Mouse (Mus musculus): ENCODE results near the gene Plekho2. TPM values are rescaled to one million over a fixed set of nuclear protein-coding genes. Genes with fewer than 3 reads are reported as not detected.

Plekho2 gene
- polyA plus RNA-seq, 1 experiment from 2014 or later, result 37.2 TPM

DNA sequence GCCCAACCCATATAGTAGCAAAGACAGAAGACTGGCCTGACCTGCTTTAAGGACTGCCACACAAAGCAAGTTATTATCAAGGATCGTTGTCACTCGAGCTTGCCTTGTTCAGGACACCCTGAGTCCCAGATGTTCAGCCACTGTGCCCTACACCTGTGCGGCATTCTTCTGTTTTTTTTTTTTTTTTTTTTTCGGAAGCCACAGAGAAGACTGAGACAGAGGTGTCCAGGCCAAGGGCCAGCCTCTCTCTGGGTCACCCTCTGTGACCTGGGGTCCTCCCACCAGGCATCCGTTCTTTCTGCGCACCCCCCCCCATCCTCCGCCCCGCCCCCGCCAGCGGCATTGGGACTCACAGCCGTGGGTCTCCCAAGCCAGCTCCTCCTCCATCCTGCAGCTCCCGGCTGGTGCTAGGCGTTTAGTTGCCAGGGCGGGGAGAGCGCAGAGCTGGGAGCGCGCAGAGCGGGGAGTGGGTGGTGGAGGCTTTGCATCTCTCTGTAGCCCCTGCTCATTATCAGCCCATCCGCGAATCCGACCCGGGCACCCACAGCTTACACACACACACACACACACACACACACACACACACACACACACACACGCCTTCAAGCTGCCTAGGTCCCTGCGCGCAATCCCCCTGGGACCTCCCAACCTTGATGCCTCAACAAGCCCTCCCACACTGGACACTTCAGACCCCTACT is 59.9 kb downstream of the Plekho2 start, which contains the start of gene Ankdd1a:
Gene Ankdd1a, minus strand, starts transcription at position 387 of the 698 bp plus-strand sequence.
- no peaks in the 10 kb centered on the region for H3K36me3 ChIP-seq
- no peaks in the 10 kb centered on the region for H3K9me3 ChIP-seq (replicated peaks)
- H3K27me3 ChIP-seq (replicated peaks), result peaks cover 39% of the 10 kb centered on the region
- H3K4me2 ChIP-seq, result peak within 1 kb of the TSS; percentile 38
- H3K27ac ChIP-seq, result no peak within 1 kb of the TSS
- H3K4me3 ChIP-seq, result no peak within 1 kb of the TSS
- ATAC-seq, result no peak
- peaks cover 20% of the 10 kb centered on the region for H3K4me1 ChIP-seq
- WGBS (ENCODE audit: insufficient replicate concordance), result 28% methylated on average over 21 of the region's 25 CpGs
- no peak within 1 kb of the TSS for H3K9ac ChIP-seq

DNA sequence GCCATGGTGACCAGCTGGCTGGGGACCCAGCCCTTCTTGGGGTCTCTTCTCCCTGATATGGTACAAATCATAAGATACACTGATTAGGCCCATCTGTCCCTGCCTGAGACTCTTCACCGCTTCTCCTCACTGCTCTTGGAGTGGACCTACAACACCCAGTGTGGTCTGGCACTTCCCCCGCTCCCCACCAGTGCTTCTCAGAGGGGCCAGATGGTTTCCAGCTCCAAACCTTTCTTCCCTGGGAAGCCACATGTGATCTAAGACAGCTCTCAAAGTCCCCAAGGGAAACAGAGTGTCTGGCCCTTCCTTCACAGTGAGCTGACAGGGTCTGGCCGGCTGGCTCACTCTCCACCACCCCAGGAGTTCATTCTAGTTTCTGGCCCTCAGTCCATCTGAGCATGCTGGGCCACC is 65.0 kb downstream of the Plekho2 start:
- Histone ChIP-seq H3K9ac (no peak overlapping the region), H3K9me3 (replicated peaks) (no peaks in the 10 kb centered on the region), H3K27me3 (replicated peaks) (peaks cover 36% of the 10 kb centered on the region), H3K4me2 (no peak overlapping the region), H3K27ac (no peak overlapping the region), H3K4me3 (no peak overlapping the region), H3K36me3 (no peaks in the 10 kb centered on the region), H3K4me1 (peaks cover under 1% of the 10 kb centered on the region; the same call in 1 of the 2 replicates)
- WGBS (ENCODE audit: insufficient replicate concordance), result 55% methylated on average over 3 of the region's 3 CpGs
- no peak for ATAC-seq

DNA sequence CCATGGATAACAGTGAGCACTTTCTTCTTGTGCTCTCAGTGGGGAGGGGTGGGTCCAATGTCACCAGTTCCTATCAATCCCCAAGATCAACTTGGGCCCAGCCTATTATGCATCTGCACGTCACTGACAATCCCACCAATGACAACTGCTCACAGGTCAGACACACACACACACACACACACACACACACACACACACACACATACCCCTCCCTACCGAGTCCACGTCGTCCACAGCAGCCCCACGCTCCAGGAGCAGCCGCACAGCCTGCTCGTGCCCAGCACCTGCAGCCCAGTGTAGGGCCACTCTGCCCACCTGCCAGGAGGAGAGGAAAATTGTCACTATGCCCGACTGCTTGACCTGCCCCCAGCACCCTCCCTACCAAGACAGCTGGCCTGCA is 65.4 kb downstream of the Plekho2 start:
- Histone ChIP-seq H3K9ac (no peak overlapping the region), H3K36me3 (no peaks in the 10 kb centered on the region), H3K4me1 (no peaks in the 10 kb centered on the region), H3K9me3 (replicated peaks) (no peaks in the 10 kb centered on the region), H3K4me3 (no peak overlapping the region), H3K4me2 (no peak overlapping the region), H3K27me3 (replicated peaks) (peaks cover 36% of the 10 kb centered on the region), H3K27ac (no peak overlapping the region)
- WGBS (ENCODE audit: insufficient replicate concordance), result 62% methylated on average over 8 of the region's 8 CpGs
- ATAC-seq, result no peak

DNA sequence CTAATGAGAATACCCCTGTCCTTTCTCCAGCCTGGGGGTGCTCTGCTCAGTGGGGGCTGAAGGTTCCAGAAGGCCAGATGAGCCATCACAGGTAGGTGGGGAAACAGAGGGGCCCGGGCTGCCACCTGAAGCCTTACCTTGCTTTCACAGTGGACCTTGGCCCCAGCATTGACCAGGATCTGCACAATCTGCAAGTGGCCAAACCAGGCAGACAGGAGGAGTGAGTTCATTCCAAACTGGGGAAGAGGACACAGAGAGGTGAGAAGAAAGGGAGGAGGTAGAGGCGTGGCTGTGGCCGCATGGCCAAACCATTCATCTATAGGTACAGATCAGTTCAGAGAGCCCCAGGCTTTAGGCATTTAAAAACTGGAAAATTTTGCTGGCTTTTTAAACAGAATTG is 67.3 kb downstream of the Plekho2 start:
- H3K27ac ChIP-seq, result no peak overlapping the region
- no peaks in the 10 kb centered on the region for H3K9me3 ChIP-seq (replicated peaks)
- no peak for ATAC-seq
- H3K9ac ChIP-seq, result no peak overlapping the region
- H3K4me2 ChIP-seq, result no peak overlapping the region
- H3K36me3 ChIP-seq, result no peaks in the 10 kb centered on the region
- H3K4me1 ChIP-seq, result no peaks in the 10 kb centered on the region
- 73% methylated on average over 3 of the region's 3 CpGs for WGBS (ENCODE audit: insufficient replicate concordance)
- no peak overlapping the region for H3K4me3 ChIP-seq
- H3K27me3 ChIP-seq (replicated peaks), result peaks cover 36% of the 10 kb centered on the region

DNA sequence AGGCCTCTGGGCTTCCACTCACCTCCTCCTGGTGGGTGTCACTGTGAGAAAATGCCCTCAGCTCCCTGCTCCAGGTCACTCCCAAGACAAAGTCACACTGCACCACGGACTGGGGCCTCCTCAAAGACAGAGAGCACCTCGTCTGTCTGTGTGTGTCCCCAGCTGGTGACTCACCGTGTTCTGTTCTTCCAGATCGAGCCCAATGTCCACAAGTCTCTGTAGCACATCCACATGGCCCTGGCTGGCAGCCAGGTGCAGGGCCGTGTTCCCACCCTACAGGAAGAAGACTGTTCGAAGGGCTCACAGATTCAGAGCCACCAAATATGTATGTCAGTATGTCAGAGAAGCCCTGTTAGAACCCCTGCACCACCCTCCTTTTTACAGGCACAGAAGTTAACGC is 71.4 kb downstream of the Plekho2 start:
- Histone ChIP-seq H3K9ac (no peak overlapping the region), H3K27me3 (replicated peaks) (peaks cover 30% of the 10 kb centered on the region; the same call in 1 of the 2 replicates), H3K4me1 (no peaks in the 10 kb centered on the region), H3K4me2 (no peak overlapping the region), H3K4me3 (no peak overlapping the region), H3K9me3 (replicated peaks) (no peaks in the 10 kb centered on the region), H3K27ac (no peak overlapping the region), H3K36me3 (no peaks in the 10 kb centered on the region)
- 50% methylated on average over 7 of the region's 7 CpGs for WGBS (ENCODE audit: insufficient replicate concordance)
- ATAC-seq, result no peak

DNA sequence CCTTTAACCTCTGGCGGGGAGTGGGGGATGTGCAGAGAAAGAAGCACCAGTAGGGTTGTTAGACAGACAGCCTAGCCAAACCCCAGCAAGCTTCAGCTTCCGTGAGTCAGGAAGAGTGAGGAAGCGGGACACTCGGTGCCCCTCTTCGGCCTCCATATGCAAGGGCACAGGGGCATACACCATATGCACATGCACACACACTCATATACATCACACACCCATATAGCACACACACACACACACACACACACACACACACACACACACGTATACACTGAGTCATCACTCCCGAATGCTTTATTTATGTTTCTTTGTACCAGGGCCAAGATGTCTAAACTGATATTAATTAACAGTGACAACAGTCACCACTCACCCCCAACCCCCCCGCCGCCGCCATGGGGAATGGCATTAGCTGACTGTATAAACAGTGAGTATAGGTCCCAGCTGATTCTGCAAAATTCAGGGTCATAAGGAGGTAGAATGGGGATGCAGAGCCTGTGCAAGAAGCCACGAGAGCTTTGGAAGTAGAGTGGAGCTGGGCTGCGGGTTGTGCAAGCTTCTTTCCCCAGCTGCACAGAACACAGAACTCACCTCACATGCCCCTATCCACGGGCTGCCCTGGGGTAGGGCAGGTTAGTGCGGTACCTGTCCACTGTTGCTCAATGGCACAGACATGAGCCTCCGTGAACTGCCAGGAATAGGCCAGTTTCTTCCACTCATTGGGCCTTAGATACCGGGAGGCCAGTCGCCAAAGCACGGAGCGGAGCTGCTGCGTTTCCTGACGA is 76.9 kb downstream of the Plekho2 start:
- no peaks in the 10 kb centered on the region for H3K4me1 ChIP-seq
- H3K4me3 ChIP-seq, result no peak overlapping the region
- ATAC-seq, result no peak
- H3K4me2 ChIP-seq, result no peak overlapping the region
- peaks cover 6% of the 10 kb centered on the region; the same call in 1 of the 2 replicates for H3K27me3 ChIP-seq (replicated peaks)
- WGBS (ENCODE audit: insufficient replicate concordance), result 74% methylated on average over 21 of the region's 21 CpGs
- H3K9ac ChIP-seq, result no peak overlapping the region
- no peaks in the 10 kb centered on the region for H3K36me3 ChIP-seq
- H3K9me3 ChIP-seq (replicated peaks), result no peaks in the 10 kb centered on the region
- H3K27ac ChIP-seq, result no peak overlapping the region

Other genes starting within 250 kb of the Plekho2 start
- 9.8 and 10.9 TPM in 2 replicates for gene Pdcd7, start 233.9 kb downstream of the Plekho2 start, polyA plus RNA-seq (2016; fragmentation: Nextera tagmentation; extraction: Ambion mirVana)
- gene Ubap1l, start 219.0 kb downstream of the Plekho2 start, polyA plus RNA-seq (2016; fragmentation: Nextera tagmentation; extraction: Ambion mirVana), result not detected in 2 replicates
- 0.21 and 0.26 TPM in 2 replicates for gene Kbtbd13, start 188.4 kb downstream of the Plekho2 start, polyA plus RNA-seq (2016; fragmentation: Nextera tagmentation; extraction: Ambion mirVana)
- gene Rasl12, start 181.5 kb downstream of the Plekho2 start, polyA plus RNA-seq (2016; fragmentation: Nextera tagmentation; extraction: Ambion mirVana), result 0.35 and 0.45 TPM in 2 replicates
- gene Slc51b, start 157.1 kb downstream of the Plekho2 start, polyA plus RNA-seq (2016; fragmentation: Nextera tagmentation; extraction: Ambion mirVana), result 0.32 TPM in 1 of 2 replicates, not detected in the other
- 11.7 and 12.9 TPM in 2 replicates for gene Mtfmt, start 144.3 kb downstream of the Plekho2 start, polyA plus RNA-seq (2016; fragmentation: Nextera tagmentation; extraction: Ambion mirVana)
- 29.9 and 31.1 TPM in 2 replicates for gene Spg21, start 119.1 kb downstream of the Plekho2 start, polyA plus RNA-seq (2016; fragmentation: Nextera tagmentation; extraction: Ambion mirVana)
- not detected in 2 replicates for gene Ankdd1a, start 59.8 kb downstream of the Plekho2 start, polyA plus RNA-seq (2016; fragmentation: Nextera tagmentation; extraction: Ambion mirVana)
- gene Pif1, start 7.1 kb upstream of the Plekho2 start, polyA plus RNA-seq (2016; fragmentation: Nextera tagmentation; extraction: Ambion mirVana), result 16.1 and 17.4 TPM in 2 replicates
- 19.2 and 19.3 TPM in 2 replicates for gene Rbpms2, start 49.6 kb upstream of the Plekho2 start, polyA plus RNA-seq (2016; fragmentation: Nextera tagmentation; extraction: Ambion mirVana)
- 70.3 and 71.0 TPM in 2 replicates for gene Oaz2, start 88.0 kb upstream of the Plekho2 start, polyA plus RNA-seq (2016; fragmentation: Nextera tagmentation; extraction: Ambion mirVana)
- 3.3 and 3.8 TPM in 2 replicates for gene Zfp609, start 247.5 kb upstream of the Plekho2 start, polyA plus RNA-seq (2016; fragmentation: Nextera tagmentation; extraction: Ambion mirVana)

All from liver, embryonic 12.5 days (tissue).